Mouse (Mus musculus) kidney, adult 2 months (tissue): Measurements from ENCODE around the gene Tpd52l1.
"Not testable (repeated sequence)": the region's sequence is repeated elsewhere in the genome, so short reads cannot be mapped to it uniquely, and the experiment has no call there.

Experiments used
- CTCF ChIP-seq: fragments of 200-500 bp; conservative IDR thresholded peaks from 2 replicates; pipeline ENCODE4 v1.5.1; 2011; ENCODE audit warnings: low read depth, mild to moderate bottlenecking, control low read depth, low read length, moderate library complexity, mixed read lengths; ENCODE audit not compliant: insufficient read depth, insufficient read length
- POLR2A ChIP-seq: fragments of 200-500 bp; IDR thresholded peaks from one replicate; pipeline ENCODE4 v1.6.1; 2011; ENCODE audit warnings: low read depth, low read length, control low read depth

DNA sequence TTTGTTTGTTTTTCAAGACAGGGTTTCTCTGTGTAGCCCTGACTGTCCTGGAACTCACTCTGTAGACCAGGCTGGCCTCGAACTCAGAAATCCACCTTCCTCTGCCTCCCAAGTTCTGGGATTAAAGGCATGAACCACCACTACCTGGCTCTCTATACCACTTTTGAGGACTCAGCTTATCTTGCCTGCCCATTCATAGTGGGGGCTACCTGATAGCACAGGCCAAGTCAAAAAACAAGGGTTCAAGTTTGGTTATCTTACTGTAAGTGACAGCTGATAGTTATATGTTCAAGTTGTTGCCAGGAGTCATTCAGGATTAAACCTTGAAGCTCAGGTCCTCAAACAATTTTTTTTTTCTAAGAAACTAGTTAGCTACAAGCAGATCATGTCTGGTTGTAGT is 57.2 kb downstream of the Tpd52l1 start:
- TF ChIP-seq CTCF, POLR2A: not testable (repeated sequence)
